Mouse (Mus musculus): ENCODE data around the gene Gm6121. TPM values are rescaled to one million over a fixed set of nuclear protein-coding genes. Genes with fewer than 3 reads are reported as not detected.
"Not testable (repeated sequence)": the region's sequence is repeated elsewhere in the genome, so short reads cannot be mapped to it uniquely, and the experiment has no call there.

Gene Gm6121
- polyA plus RNA-seq (2012; fragmentation: generic; extraction: Trizol), result not detected

- not testable (repeated sequence) for H3ac ChIP-seq (ENCODE audit: control insufficient read depth, insufficient read length); H3K4me3 ChIP-seq; H3K4me2 ChIP-seq (ENCODE audit: low read depth); H3K27me3 ChIP-seq (ENCODE audit: control insufficient read depth, insufficient read depth, insufficient read length); H3K36me3 ChIP-seq (ENCODE audit: control insufficient read depth, insufficient read depth); H3K79me2 ChIP-seq (ENCODE audit: control insufficient read depth, insufficient read depth)
Measured at GRCm38 (mm10) chrX:26935597-26935996, at the start of gene Gm6121. Gene Gm6121 (minus strand): TSS chrX:26935697.

Other genes starting within 250 kb of the Gm6121 start
- gene Gm14525, start 233.1 kb downstream of the Gm6121 start, polyA plus RNA-seq (2012; fragmentation: generic; extraction: Trizol), result not detected